ENCODE assay signal across 17 mouse cellular contexts in genomic region chr5:31559401-31559800, GRCm38 (mm10). TPM values are rescaled to one million over a fixed set of nuclear protein-coding genes. Genes with fewer than 3 reads are reported as not detected.
DNase-seq lines count a peak whose midpoint lies in the region.
"Had no signal": no experiment of that assay in that cellular context is flagged by ENCODE, and none has a peak within 500 bp of the region (broad histone marks: within the 10 kb centered on the region; RNA-seq: fewer than 3 reads in every experiment).

No protein-coding gene starts in this region.

- intact Hi-C loops in heart, postnatal 10 days (cut with DNase I), result no loop called here

- peak; percentile 62 for DNase-seq in heart, adult 11 months
- no peak for DNase-seq in heart, postnatal 10 days
- DNase-seq in ES-CJ7 (ENCODE audit: low read depth, low spot score), result peak; percentile 53
- peak; percentile 79 for DNase-seq in ZHBTc4 (ENCODE audit: low read depth, low spot score)
- no peak for DNase-seq in lung, postnatal 25 days (ENCODE audit: low spot score)
- DNase-seq: adrenal gland, adult 2 months; adrenal gland, postnatal 10 days; adrenal gland, postnatal 25 days; B cell, adult 2 months; cerebellum, adult 11 months; cerebellum, adult 18-20 months; cerebellum, adult 8-10 months; cerebellum, adult 9-11 months; cerebellum, postnatal 14 days; cerebellum, postnatal 36 days; embryo, embryonic 11 days; forebrain, postnatal 0 days had no signal

RNA-seq across cellular contexts. Expression of gene Supt7l, which starts 31.8 kb away (rescaled TPM):
- total RNA-seq in heart, postnatal 10 days (2021), result 10 to 100 TPM; 15.8 to 16.1 TPM

RNA-seq across cellular contexts. Expression of gene Slc4a1ap, which starts 32.6 kb away (rescaled TPM):
- 10 to 100 TPM; 19.2 to 23.2 TPM for total RNA-seq in heart, postnatal 10 days (2021)

RNA-seq across cellular contexts. Expression of gene Mrpl33, which starts 37.3 kb away (rescaled TPM):
- total RNA-seq in heart, postnatal 10 days (2021), result 100 to 1,000 TPM; 315 to 318 TPM

Comparison
In these comparisons a context has a peak if more than half of its experiments do, and no peak if none do; other contexts are left out.
1. DNase-seq: peak in heart, adult 11 months (single experiment), ES-CJ7 (single experiment) and ZHBTc4 (single experiment); none in heart, postnatal 10 days (0 of 2) and lung, postnatal 25 days (single experiment).